Mouse (Mus musculus) C3H10T1/2 (cell line): ENCODE results near the gene Sema3a. TPM values are rescaled to one million over a fixed set of nuclear protein-coding genes. Genes with fewer than 3 reads are reported as not detected.

Source experiments
- polyA plus RNA-seq, 2 experiments: library from polyadenylated mRNA; unstranded; fragments of >200 nt; fragmentation: generic; extraction: Trizol; gene quantifications; one replicate each; pipeline ENCODE4 v1.2.1; 2012; ENCODE audit warnings: missing spikeins in 2 of 2

Gene Sema3a
- 1 to 10 TPM in 1 of 2 experiments, under 1 TPM in 1; 0.41 to 5.6 TPM for polyA plus RNA-seq

GRCm38 (mm10) chr5:13125241-13125692 is at the start of gene Sema3a:
TSS of gene Sema3a (plus strand) at chr5:13125414.

